In the genomic region with DNA sequence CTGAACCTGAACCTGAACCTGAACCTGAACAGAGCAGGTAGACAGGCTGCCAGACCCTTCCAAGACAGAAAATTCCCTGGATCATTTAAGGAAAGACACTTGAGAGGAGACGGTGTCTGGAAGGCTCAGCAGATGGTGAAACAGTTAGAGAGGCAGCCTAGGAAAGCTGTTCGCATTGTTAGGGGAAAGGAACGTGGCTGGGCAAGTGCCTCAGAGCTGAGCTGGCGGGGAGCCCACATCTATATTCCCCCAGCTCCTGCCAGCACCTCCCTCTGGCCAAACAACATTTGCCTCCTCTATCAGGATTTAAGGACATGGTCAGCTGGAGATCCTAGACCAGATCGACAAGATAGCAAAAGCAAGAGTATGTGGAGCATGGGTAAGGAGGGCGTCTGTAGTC, we compare ENCODE assay signal across 11 mouse cellular contexts. TPM values are rescaled to one million over a fixed set of nuclear protein-coding genes. Genes with fewer than 3 reads are reported as not detected.
DNase-seq lines count a peak whose midpoint lies in the region; ATAC-seq lines count a peak whose summit lies in the region.
"Had no signal": no experiment of that assay in that cellular context is flagged by ENCODE, and none has a peak within 500 bp of the region (broad histone marks: within the 10 kb centered on the region; RNA-seq: fewer than 3 reads in every experiment).

No protein-coding gene starts in this region.

- H3K9me3 ChIP-seq in forebrain, embryonic 16.5 days (ENCODE audit: control insufficient read depth, low read length): no peaks in the 10 kb centered on the region
- no peaks in the 10 kb centered on the region for H3K9me3 ChIP-seq in midbrain, embryonic 11.5 days (ENCODE audit: control insufficient read depth, low read length)

- H3K4me2 ChIP-seq in forebrain, embryonic 16.5 days (ENCODE audit: low read length): no peak overlapping the region
- no peak overlapping the region for H3K4me2 ChIP-seq in midbrain, embryonic 11.5 days

- ATAC-seq in forebrain, embryonic 16.5 days: peak; percentile 62
- ATAC-seq in erythroblast, adult 5-6 weeks (replicated peaks; ENCODE audit: low FRiP score, poor library complexity, severe bottlenecking): no peak
- no peak for ATAC-seq in midbrain, embryonic 11.5 days (ENCODE audit: low FRiP score)

- H3K9ac ChIP-seq in forebrain, embryonic 16.5 days (replicated peaks; ENCODE audit: low read depth, low read length): no peak overlapping the region
- H3K9ac ChIP-seq in midbrain, embryonic 11.5 days (ENCODE audit: low read length): no peak overlapping the region

- peak overlapping the region; percentile 65 for H3K27ac ChIP-seq in forebrain, embryonic 16.5 days (ENCODE audit: low read length)
- H3K27ac ChIP-seq in midbrain, embryonic 11.5 days (ENCODE audit: low read depth, low read length): no peak overlapping the region

- no peaks in the 10 kb centered on the region for H3K27me3 ChIP-seq in forebrain, embryonic 16.5 days (replicated peaks; ENCODE audit: control insufficient read depth, insufficient read depth, low read length)
- no peaks in the 10 kb centered on the region for H3K27me3 ChIP-seq in midbrain, embryonic 11.5 days (ENCODE audit: control insufficient read depth, insufficient read depth, low read length)

- no peak overlapping the region for H3K4me3 ChIP-seq in forebrain, embryonic 16.5 days (replicated peaks; ENCODE audit: low read length)
- H3K4me3 ChIP-seq in midbrain, embryonic 11.5 days (ENCODE audit: low read depth, low read length): no peak overlapping the region

- H3K4me1 ChIP-seq in forebrain, embryonic 16.5 days (replicated peaks; ENCODE audit: control insufficient read depth, insufficient read depth, low read length): peaks cover 7% of the 10 kb centered on the region
- H3K4me1 ChIP-seq in midbrain, embryonic 11.5 days (ENCODE audit: control insufficient read depth, insufficient read depth, low read length): no peaks in the 10 kb centered on the region

- no peaks in the 10 kb centered on the region for H3K36me3 ChIP-seq in forebrain, embryonic 16.5 days (ENCODE audit: control insufficient read depth, insufficient read depth)
- no peaks in the 10 kb centered on the region for H3K36me3 ChIP-seq in midbrain, embryonic 11.5 days (ENCODE audit: control insufficient read depth, insufficient read depth, low read length)

- DNase-seq in cerebellum, adult 9-11 months: peak; percentile 52
- no peak for DNase-seq in cerebellum, adult 9-10 months
- DNase-seq in layer of hippocampus, adult 18-20 months (ENCODE audit: low spot score in 2 of 2): peak; percentile 35 to 43
- no peak for DNase-seq in layer of hippocampus, postnatal 36 days
- DNase-seq in lung, postnatal 36 days: peak; percentile 42
- no peak for DNase-seq in midbrain, embryonic 11.5 days (ENCODE audit: low spot score, missing footprints)
- DNase-seq: adrenal gland, postnatal 36 days; B cell, adult 2 months; embryo, embryonic 11 days had no signal

- WGBS in forebrain, embryonic 16.5 days: 62% methylated on average over 6 of the region's 6 CpGs
- WGBS in midbrain, embryonic 11.5 days: 83% methylated on average over 6 of the region's 6 CpGs

RNA-seq across cellular contexts. Expression of a gene that starts 10.2 kb away (rescaled TPM):
- 10 to 100 TPM; 62.3 to 62.5 TPM for total RNA-seq in layer of hippocampus, adult 18-20 months (2021)
- total RNA-seq in layer of hippocampus, postnatal 36 days (2021): 10 to 100 TPM; 54.9 TPM
- 76.9 and 83.7 TPM in 2 replicates for polyA plus RNA-seq in forebrain, embryonic 16.5 days (2015; fragmentation: Nextera tagmentation; extraction: Ambion mirVana)
- 3.8 and 8.4 TPM in 2 replicates for total RNA-seq in erythroblast, adult 5-6 weeks (2015; ENCODE audit: low replicate concordance)
- 7.7 and 10.5 TPM in 2 replicates for total RNA-seq in erythroblast, adult 5-6 weeks (2017; ENCODE audit: low replicate concordance)
- polyA plus RNA-seq in midbrain, embryonic 11.5 days (2014; fragmentation: Nextera tagmentation; extraction: Ambion mirVana): 129 and 137 TPM in 2 replicates

Comparison
In these comparisons a context has a peak if more than half of its experiments do, and no peak if none do; other contexts are left out.
1. DNase-seq: peak in cerebellum, adult 9-11 months (single experiment), layer of hippocampus, adult 18-20 months (2 of 2) and lung, postnatal 36 days (single experiment); none in cerebellum, adult 9-10 months (single experiment), layer of hippocampus, postnatal 36 days (0 of 2) and midbrain, embryonic 11.5 days (single experiment).
2. RNA of a gene that starts 10.2 kb away (total RNA-seq): 62.3 to 62.5 TPM in layer of hippocampus, adult 18-20 months and 54.9 TPM in layer of hippocampus, postnatal 36 days; 3.8 to 10.5 TPM in erythroblast, adult 5-6 weeks; every median in the first group is over 4 times any median in the second.